Mouse (Mus musculus) hindbrain, embryonic 10.5 days (tissue): ENCODE measurements at regions not wholly inside any gene's neighbourhood (a gene's known extent, or its start where the extent isn't known, plus 50 kb on each side); places are given as distances from the start of the nearest gene placed in this dataset.
A peak's percentile ranks its signal among the peaks of the same experiment; 100 is the strongest.

Source experiments
- DNase-seq: peaks from one replicate; pipeline ENCODE4 v3.0.0-alpha.2; 2017; ENCODE audit warnings: low spot score
- H3K27ac ChIP-seq: fragments of 300-500 bp; sonication (generic); 2 replicates; pipeline ENCODE4 v1.5.1; 2016; ENCODE audit warnings: mild to moderate bottlenecking, moderate library complexity
- H3K27me3 ChIP-seq: fragments of 300-500 bp; sonication (generic); 2 replicates; pipeline ENCODE4 v1.6.1; 2016; ENCODE audit warnings: mild to moderate bottlenecking; ENCODE audit not compliant: poor library complexity, insufficient read depth, severe bottlenecking
- H3K36me3 ChIP-seq: fragments of 300-500 bp; sonication (generic); 2 replicates; pipeline ENCODE4 v1.6.1; 2016; ENCODE audit warnings: mild to moderate bottlenecking, moderate library complexity
- H3K4me1 ChIP-seq: fragments of 300-500 bp; sonication (generic); replicated peaks from 2 replicates; pipeline ENCODE4 v1.6.1; 2016; ENCODE audit warnings: mild to moderate bottlenecking
- H3K4me3 ChIP-seq: fragments of 300-500 bp; sonication (generic); 2 replicates; pipeline ENCODE4 v1.5.1; 2016; ENCODE audit warnings: mild to moderate bottlenecking, moderate library complexity
- H3K9me3 ChIP-seq: fragments of 300-500 bp; sonication (generic); 2 replicates; pipeline ENCODE4 v1.6.1; 2016; ENCODE audit warnings: mild to moderate bottlenecking, moderate library complexity
- WGBS: fragments of 180-500 bp; shearing (Covaris S2); methylation state at CpG from one replicate; pipeline ENCODE4 v1.1.7; 2016; 5-methylcytosine and 5-hydroxymethylcytosine counted together

GRCm38 (mm10) chr7:129775189-129775588 lies 183.5 kb downstream of the Wdr11 start:
- 69% methylated on average over 11 of the region's 11 CpGs for WGBS
- no peaks in the 10 kb centered on the region for H3K36me3 ChIP-seq
- H3K9me3 ChIP-seq: no peaks in the 10 kb centered on the region
- H3K4me3 ChIP-seq: no peak overlapping the region
- H3K4me1 ChIP-seq: peaks cover 46% of the 10 kb centered on the region
- H3K27ac ChIP-seq: no peak overlapping the region
- peaks cover 92% of the 10 kb centered on the region for H3K27me3 ChIP-seq
- no peak for DNase-seq

DNA sequence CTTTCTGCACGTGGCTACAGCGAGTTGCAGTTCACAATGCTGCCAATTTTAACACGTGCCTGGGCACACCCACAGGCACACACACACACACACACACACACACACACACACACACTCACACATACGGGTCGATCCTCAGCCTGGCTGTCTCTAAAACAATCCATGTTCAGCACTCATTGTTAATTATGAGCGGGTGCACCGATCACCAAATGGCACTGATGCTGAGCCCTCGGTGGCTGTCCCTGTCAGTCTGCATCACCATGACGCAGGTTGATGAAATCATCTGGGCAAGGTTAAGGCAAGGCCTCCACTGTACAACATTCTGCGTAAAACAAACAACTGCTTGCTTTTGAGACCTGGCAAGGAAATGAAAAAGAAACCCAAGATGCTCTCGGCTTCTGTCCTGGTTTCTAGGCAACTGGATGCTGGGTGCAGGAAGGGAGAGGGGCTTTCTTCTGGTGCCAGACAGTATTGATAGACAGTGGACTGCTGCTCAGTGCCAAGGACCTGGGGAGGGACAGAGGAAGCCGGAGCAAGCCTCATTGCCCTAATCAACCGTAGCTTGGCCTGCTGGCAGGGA lies 187.3 kb downstream of the Wdr11 start:
- Histone ChIP-seq H3K27me3 (peaks cover 65% of the 10 kb centered on the region), H3K9me3 (no peaks in the 10 kb centered on the region), H3K4me3 (no peak overlapping the region), H3K27ac (peak overlapping the region; percentile 53), H3K4me1 (peaks cover 42% of the 10 kb centered on the region), H3K36me3 (no peaks in the 10 kb centered on the region)
- DNase-seq: no peak
- 45% methylated on average over 13 of the region's 13 CpGs for WGBS

DNA sequence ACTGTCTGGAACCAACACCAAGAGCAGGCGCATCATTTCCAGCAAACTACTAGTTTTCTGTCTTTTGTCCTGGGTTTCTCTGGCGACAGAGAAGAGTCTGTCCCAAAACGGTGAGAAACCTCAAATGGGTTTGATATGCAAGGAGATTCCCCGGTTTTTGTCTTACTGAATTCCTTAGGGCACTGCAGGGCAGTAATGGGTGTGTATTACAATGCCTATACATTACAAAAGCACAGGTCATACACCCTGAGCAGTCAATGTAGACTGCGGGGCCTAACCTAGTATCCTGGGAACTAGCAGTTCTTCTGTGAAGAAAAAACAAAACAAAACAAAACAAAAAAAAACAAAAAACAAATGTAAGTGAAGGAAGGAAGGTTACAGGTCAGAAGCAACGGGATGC lies 188.3 kb downstream of the Wdr11 start:
- Histone ChIP-seq H3K9me3 (no peaks in the 10 kb centered on the region), H3K27ac (0 out of 2 replicates have a peak overlapping the region, but pooled peaks have one; percentile 16), H3K4me3 (no peak overlapping the region), H3K4me1 (peaks cover 32% of the 10 kb centered on the region), H3K36me3 (no peaks in the 10 kb centered on the region), H3K27me3 (peaks cover 58% of the 10 kb centered on the region)
- DNase-seq: no peak
- 55% methylated on average over 6 of the region's 6 CpGs for WGBS

GRCm38 (mm10) chr7:129781756-129782155 lies 190.1 kb downstream of the Wdr11 start:
- no peak overlapping the region for H3K27ac ChIP-seq
- peaks cover 50% of the 10 kb centered on the region for H3K27me3 ChIP-seq
- 76% methylated on average over 3 of the region's 3 CpGs for WGBS
- peaks cover 24% of the 10 kb centered on the region for H3K4me1 ChIP-seq
- DNase-seq: no peak
- no peaks in the 10 kb centered on the region for H3K36me3 ChIP-seq
- H3K9me3 ChIP-seq: no peaks in the 10 kb centered on the region
- no peak overlapping the region for H3K4me3 ChIP-seq

DNA sequence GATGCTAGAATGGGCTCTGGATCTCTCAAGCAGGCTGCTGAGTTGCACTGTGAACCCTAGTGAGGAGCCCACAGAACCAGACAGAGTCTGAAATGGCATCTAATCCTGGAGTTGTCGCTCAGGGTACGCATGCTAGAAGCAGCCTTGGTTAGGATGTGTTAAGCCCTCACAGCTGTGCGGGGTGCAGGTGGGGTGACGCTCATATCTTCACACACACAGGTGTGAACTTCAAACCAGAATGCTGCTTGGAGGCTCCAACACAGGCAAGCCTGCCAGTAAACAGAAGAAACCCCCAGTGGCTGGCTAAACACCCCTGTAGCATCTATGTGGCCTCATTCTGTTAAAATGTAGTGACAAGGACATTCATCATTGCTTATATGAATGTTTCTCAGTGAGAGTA lies 193.3 kb downstream of the Wdr11 start:
- DNase-seq: no peak
- WGBS: 86% methylated on average over 4 of the region's 4 CpGs
- H3K4me3 ChIP-seq: no peak overlapping the region

GRCm38 (mm10) chr7:129787011-129787410 lies 195.3 kb downstream of the Wdr11 start:
- no peaks in the 10 kb centered on the region for H3K9me3 ChIP-seq
- no peak for DNase-seq
- no peak overlapping the region for H3K27ac ChIP-seq
- H3K4me1 ChIP-seq: peaks cover 17% of the 10 kb centered on the region
- no peaks in the 10 kb centered on the region for H3K36me3 ChIP-seq
- H3K4me3 ChIP-seq: no peak overlapping the region
- 82% methylated on average over 2 of the region's 2 CpGs for WGBS
- H3K27me3 ChIP-seq: peaks cover 54% of the 10 kb centered on the region

More for the DNA sequence above, 193.3 kb downstream of the Wdr11 start:
- no peak overlapping the region for H3K27ac ChIP-seq
- H3K9me3 ChIP-seq: no peaks in the 10 kb centered on the region
- no peaks in the 10 kb centered on the region for H3K36me3 ChIP-seq
- peaks cover 10% of the 10 kb centered on the region for H3K4me1 ChIP-seq
- peaks cover 39% of the 10 kb centered on the region for H3K27me3 ChIP-seq

- Histone ChIP-seq H3K36me3 (no peaks in the 10 kb centered on the region), H3K4me1 (peaks cover 17% of the 10 kb centered on the region), H3K9me3 (no peaks in the 10 kb centered on the region), H3K27ac (no peak overlapping the region), H3K27me3 (peaks cover 61% of the 10 kb centered on the region), H3K4me3 (no peak overlapping the region)
- 95% methylated on average over 2 of the region's 2 CpGs for WGBS
- no peak for DNase-seq
Measured at GRCm38 (mm10) chr7:129787736-129788135, 196.1 kb downstream of the Wdr11 start.

DNA sequence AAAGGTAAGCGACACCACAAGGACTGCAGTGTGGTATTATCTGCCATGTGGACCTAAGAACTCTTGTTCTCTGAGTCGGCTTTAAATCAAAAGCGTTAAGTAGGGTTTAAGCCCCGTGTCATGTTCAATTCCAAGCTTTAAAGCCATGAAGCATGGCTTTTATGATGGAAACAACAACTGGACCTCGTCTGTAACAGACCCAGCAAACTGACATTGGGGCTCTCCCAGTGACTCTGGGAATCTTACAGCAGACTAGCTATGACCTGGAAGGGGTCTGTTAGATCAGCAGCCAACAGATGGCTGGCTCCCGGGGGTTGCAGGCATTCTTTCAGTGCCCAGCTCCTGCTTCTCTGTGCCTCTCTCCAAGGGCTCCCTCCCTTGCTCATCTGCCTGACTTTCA lies 197.8 kb downstream of the Wdr11 start:
- DNase-seq: no peak
- H3K27me3 ChIP-seq: peaks cover 59% of the 10 kb centered on the region
- H3K4me3 ChIP-seq: no peak overlapping the region

GRCm38 (mm10) chr7:129790590-129791449 lies 199.2 kb downstream of the Wdr11 start:
- no peak overlapping the region for H3K4me3 ChIP-seq
- H3K36me3 ChIP-seq: no peaks in the 10 kb centered on the region
- DNase-seq: no peak
- H3K27me3 ChIP-seq: peaks cover 59% of the 10 kb centered on the region
- H3K27ac ChIP-seq: no peak overlapping the region; the same call in 1 of the 2 replicates
- peaks cover 32% of the 10 kb centered on the region for H3K4me1 ChIP-seq
- no peaks in the 10 kb centered on the region for H3K9me3 ChIP-seq
- WGBS: 79% methylated on average over 6 of the region's 6 CpGs

More for the DNA sequence above, 197.8 kb downstream of the Wdr11 start:
- peaks cover 20% of the 10 kb centered on the region for H3K4me1 ChIP-seq
- no peaks in the 10 kb centered on the region for H3K36me3 ChIP-seq
- no peak overlapping the region for H3K27ac ChIP-seq
- 51% methylated on average over 6 of the region's 6 CpGs for WGBS
- H3K9me3 ChIP-seq: no peaks in the 10 kb centered on the region

DNA sequence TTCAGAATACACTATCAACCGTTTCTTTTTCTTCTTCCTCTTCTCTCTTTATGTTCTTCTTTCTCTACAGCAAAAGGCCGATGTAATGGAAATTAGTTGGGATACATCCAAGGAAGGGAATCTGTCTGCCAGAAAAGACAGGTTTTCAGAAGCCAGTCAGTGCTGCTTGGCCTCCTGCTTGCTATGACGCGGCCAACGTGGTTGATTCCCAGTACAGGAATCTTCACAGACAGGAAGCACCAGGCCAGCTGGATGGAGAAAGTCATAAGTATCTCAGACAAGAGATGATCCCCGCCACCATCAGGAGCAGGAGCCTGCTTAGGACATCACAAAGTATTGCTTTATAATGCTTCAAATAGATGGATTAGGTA lies 199.8 kb downstream of the Wdr11 start:
- peaks cover 32% of the 10 kb centered on the region for H3K4me1 ChIP-seq
- H3K36me3 ChIP-seq: no peaks in the 10 kb centered on the region
- no peak overlapping the region for H3K27ac ChIP-seq
- no peak overlapping the region for H3K4me3 ChIP-seq
- no peak for DNase-seq
- WGBS: 93% methylated on average over 6 of the region's 6 CpGs
- no peaks in the 10 kb centered on the region for H3K9me3 ChIP-seq
- H3K27me3 ChIP-seq: peaks cover 59% of the 10 kb centered on the region

- peaks cover 50% of the 10 kb centered on the region for H3K27me3 ChIP-seq
- H3K9me3 ChIP-seq: no peaks in the 10 kb centered on the region
- WGBS: 95% methylated on average over 2 of the region's 2 CpGs
- no peak overlapping the region for H3K4me3 ChIP-seq
- H3K27ac ChIP-seq: no peak overlapping the region
- DNase-seq: no peak
- H3K4me1 ChIP-seq: peaks cover 32% of the 10 kb centered on the region
- no peaks in the 10 kb centered on the region for H3K36me3 ChIP-seq
Measured at GRCm38 (mm10) chr7:129793733-129794132, 202.1 kb downstream of the Wdr11 start.

DNA sequence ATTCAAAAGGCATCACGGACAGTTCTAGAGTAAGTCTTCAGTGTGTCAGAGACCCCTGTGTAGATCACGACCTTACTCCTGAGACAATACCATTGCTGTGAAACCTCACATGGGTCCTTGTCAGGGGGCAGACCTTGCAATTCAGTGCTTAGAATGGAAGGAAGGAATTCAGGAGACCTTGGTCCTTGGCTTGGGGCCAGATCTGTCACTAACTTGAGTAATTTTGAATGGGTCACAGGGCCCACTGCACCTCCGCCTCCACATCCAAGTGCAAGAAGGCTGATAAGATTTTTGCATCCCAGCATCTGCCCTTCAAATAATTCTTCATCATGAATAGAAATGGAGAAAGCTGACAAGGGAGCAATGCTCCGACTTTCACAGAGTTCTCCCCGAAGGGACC lies 202.6 kb downstream of the Wdr11 start:
- H3K9me3 ChIP-seq: no peaks in the 10 kb centered on the region
- DNase-seq: no peak
- H3K4me3 ChIP-seq: no peak overlapping the region
- H3K27me3 ChIP-seq: peaks cover 49% of the 10 kb centered on the region
- no peaks in the 10 kb centered on the region for H3K36me3 ChIP-seq
- H3K4me1 ChIP-seq: peaks cover 30% of the 10 kb centered on the region
- H3K27ac ChIP-seq: no peak overlapping the region
- WGBS: 62% methylated on average over 5 of the region's 5 CpGs

DNA sequence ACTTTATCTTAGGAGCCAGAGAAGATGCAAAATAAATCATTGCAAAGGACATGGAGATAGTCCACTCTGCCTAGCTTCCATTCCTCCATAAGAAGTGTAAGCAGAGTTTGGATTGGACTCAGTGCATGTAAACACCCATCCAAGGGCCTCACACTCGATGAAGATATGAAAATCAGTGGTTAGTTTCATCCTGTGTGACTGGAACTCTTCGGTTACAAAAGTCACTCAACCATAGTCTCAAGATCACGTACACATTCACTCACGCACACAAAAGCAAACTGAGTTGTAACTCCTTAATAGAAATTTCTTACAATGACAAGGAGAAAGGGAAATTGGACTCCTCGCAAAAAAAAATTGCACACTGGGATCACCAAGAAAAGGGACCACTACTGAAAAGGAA lies 206.9 kb downstream of the Wdr11 start:
- peaks cover 32% of the 10 kb centered on the region for H3K4me1 ChIP-seq
- H3K27ac ChIP-seq: no peak overlapping the region
- WGBS: 90% methylated on average over 5 of the region's 5 CpGs
- H3K9me3 ChIP-seq: no peaks in the 10 kb centered on the region
- H3K27me3 ChIP-seq: peaks cover 23% of the 10 kb centered on the region; the same call in 1 of the 2 replicates
- no peaks in the 10 kb centered on the region for H3K36me3 ChIP-seq
- no peak for DNase-seq
- no peak overlapping the region for H3K4me3 ChIP-seq
